Mouse (Mus musculus) megakaryocyte progenitor cell, adult 5-6 weeks (primary cell): Measurements from ENCODE around the gene Tox3. TPM values are rescaled to one million over a fixed set of nuclear protein-coding genes. Genes with fewer than 3 reads are reported as not detected.

Experiments
- ATAC-seq: replicated peaks from 2 replicates; pipeline ENCODE4 v1.8.0; 2016; ENCODE audit warnings: mild to moderate bottlenecking, moderate TSS enrichment, inconsistent platforms; ENCODE audit not compliant: poor library complexity
- total RNA-seq, 2 experiments: library from RNA; stranded (forward) in 1 of 2; stranded (reverse) in 1 of 2; fragments of 157-497, 149-512 nt in 1 of 2; fragments of 200-1000 nt in 1 of 2; gene quantifications; 2 replicates each; pipeline versions ENCODE4 v1.2.3 to v1.2.4; 2015 to 2017

The Tox3 gene
- total RNA-seq (2015) (not detected in 2 replicates), total RNA-seq (2017) (0.27 TPM in 1 of 2 replicates, not detected in the other)

- ATAC-seq: peak; percentile 23; the same call in 1 of the 2 replicates
Observed at GRCm38 (mm10) chr8:90348178-90348925, at the start of gene Tox3. Tox3 (minus strand) TSS chr8:90348343.

- no peak for ATAC-seq
Observed at GRCm38 (mm10) chr8:90392643-90393042, 44.5 kb upstream of the Tox3 start.

GRCm38 (mm10) chr8:90391483-90392074 lies 43.4 kb upstream of the Tox3 start:
- peak; percentile 96 for ATAC-seq

GRCm38 (mm10) chr8:90390827-90391226 lies 42.7 kb upstream of the Tox3 start:
- peak; percentile 45; the same call in 1 of the 2 replicates for ATAC-seq

GRCm38 (mm10) chr8:90379064-90379463 lies 30.9 kb upstream of the Tox3 start:
- ATAC-seq: peak; percentile 73

- ATAC-seq: peak; percentile 96
Observed at GRCm38 (mm10) chr8:90378036-90378435, 29.9 kb upstream of the Tox3 start.

- no peak for ATAC-seq
Observed at GRCm38 (mm10) chr8:90371611-90372222, 23.6 kb upstream of the Tox3 start.

GRCm38 (mm10) chr8:90369876-90370275 lies 21.7 kb upstream of the Tox3 start:
- ATAC-seq: peak; percentile 42; the same call in 1 of the 2 replicates

GRCm38 (mm10) chr8:90356729-90357128 lies 8.6 kb upstream of the Tox3 start:
- peak; percentile 93 for ATAC-seq

GRCm38 (mm10) chr8:90354782-90355181 lies 6.6 kb upstream of the Tox3 start:
- no peak for ATAC-seq

GRCm38 (mm10) chr8:90353960-90354540 lies 5.9 kb upstream of the Tox3 start:
- ATAC-seq: no peak

- no peak for ATAC-seq
Observed at GRCm38 (mm10) chr8:90353499-90353898, 5.4 kb upstream of the Tox3 start.

GRCm38 (mm10) chr8:90352991-90353390 lies 4.8 kb upstream of the Tox3 start:
- ATAC-seq: no peak

GRCm38 (mm10) chr8:90349709-90350562 lies 1.8 kb upstream of the Tox3 start:
- peak; percentile 38 for ATAC-seq

- no peak for ATAC-seq
Observed at GRCm38 (mm10) chr8:90348926-90349683, 962 bp upstream of the Tox3 start.

GRCm38 (mm10) chr8:90347581-90348177 lies 464 bp downstream of the Tox3 start:
- ATAC-seq: 0 out of 2 replicates have a peak, but pooled peaks have one; percentile 11

- ATAC-seq: no peak
Observed at GRCm38 (mm10) chr8:90346880-90347535, 1.1 kb downstream of the Tox3 start.

GRCm38 (mm10) chr8:90346138-90346879 lies 1.8 kb downstream of the Tox3 start:
- no peak for ATAC-seq
